Mouse (Mus musculus): ENCODE results near the gene Ifna11. TPM values are rescaled to one million over a fixed set of nuclear protein-coding genes. Genes with fewer than 3 reads are reported as not detected.
"Not testable (repeated sequence)": the region's sequence is repeated elsewhere in the genome, so short reads cannot be mapped to it uniquely, and the experiment has no call there.

Gene Ifna11
- polyA plus RNA-seq, 1 experiment from 2014 or later, result not detected

DNA sequence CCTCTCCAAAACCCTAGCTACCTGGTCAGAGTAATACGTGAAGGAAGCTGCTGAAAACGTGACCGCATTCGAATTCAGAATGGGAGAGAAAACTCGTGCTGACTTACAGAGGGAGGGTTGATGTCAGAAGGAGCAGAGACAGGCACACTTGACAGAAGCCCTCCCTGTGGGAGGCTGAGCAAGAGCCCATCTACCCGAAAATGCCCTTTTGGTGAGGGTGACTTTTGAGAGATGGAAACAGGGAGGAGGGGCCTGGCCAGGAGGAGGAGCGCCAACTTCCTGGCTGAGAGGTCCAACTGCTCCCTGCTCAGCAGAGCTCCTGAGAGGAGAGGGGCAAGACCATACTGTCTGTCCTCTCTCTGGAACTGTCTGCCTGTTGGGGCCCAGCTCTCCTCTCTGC lies 20.4 kb upstream of the Ifna11 start, which contains the start of gene Gm13285:
Gene Gm13285, plus strand, starts transcription at position 301 of the 400 bp plus-strand sequence.
- not testable (repeated sequence) for H3K36me3 ChIP-seq; H3K27me3 ChIP-seq (replicated peaks); ATAC-seq; H3K4me2 ChIP-seq (replicated peaks); H3K9me3 ChIP-seq; H3K4me3 ChIP-seq (replicated peaks); H3K27ac ChIP-seq; H3K4me1 ChIP-seq (replicated peaks); H3K9ac ChIP-seq
- 10% methylated on average over 5 of the region's 7 CpGs for WGBS

DNA sequence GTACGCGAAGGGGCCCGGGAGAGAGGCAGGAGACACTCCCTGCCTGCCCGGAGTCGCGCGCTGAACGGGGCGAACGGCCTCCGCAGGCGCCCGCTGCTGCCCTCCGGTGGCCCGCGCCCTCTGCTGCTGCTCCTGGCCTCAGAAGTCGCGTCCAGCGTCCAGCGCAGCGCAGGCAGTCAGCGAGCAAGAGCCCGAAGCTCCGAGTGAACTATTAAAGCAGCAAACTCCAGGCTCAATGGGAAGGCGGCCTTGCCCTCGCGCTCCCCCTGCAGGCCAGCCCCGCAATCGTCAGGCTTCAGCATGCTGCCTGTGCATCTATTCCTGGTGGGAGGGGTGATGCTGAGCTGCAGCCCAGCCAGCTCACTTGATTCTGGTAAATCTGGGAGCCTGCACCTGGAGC lies 16.8 kb upstream of the Ifna11 start, which contains the start of gene Gm13287:
Gene Gm13287, plus strand, starts transcription at position 301 of the 400 bp plus-strand sequence.
- peak within 1 kb of the TSS; percentile 28; the same call in 1 of the 2 replicates for H3K4me2 ChIP-seq (replicated peaks)
- ATAC-seq; H3K27me3 ChIP-seq (replicated peaks); H3K9me3 ChIP-seq; H3K36me3 ChIP-seq; H3K27ac ChIP-seq; H3K4me3 ChIP-seq (replicated peaks); H3K4me1 ChIP-seq (replicated peaks); H3K9ac ChIP-seq: not testable (repeated sequence)
- no CpG with 5 or more reads among the region's 29 CpGs for WGBS

DNA sequence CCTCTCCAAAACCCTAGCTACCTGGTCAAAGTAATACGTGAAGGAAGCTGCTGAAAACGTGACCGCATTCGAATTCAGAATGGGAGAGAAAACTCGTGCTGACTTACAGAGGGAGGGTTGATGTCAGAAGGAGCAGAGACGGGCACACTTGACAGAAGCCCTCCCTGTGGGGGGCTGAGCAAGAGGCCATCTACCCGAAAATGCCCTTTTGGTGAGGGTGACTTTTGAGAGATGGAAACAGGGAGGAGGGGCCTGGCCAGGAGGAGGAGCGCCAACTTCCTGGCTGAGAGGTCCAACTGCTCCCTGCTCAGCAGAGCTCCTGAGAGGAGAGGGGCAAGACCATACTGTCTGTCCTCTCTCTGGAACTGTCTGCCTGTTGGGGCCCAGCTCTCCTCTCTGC lies 14.5 kb upstream of the Ifna11 start, which contains the start of gene Gm13288:
Gene Gm13288, plus strand, starts transcription at position 301 of the 400 bp plus-strand sequence.
- H3K27ac ChIP-seq; H3K4me3 ChIP-seq (replicated peaks); H3K4me1 ChIP-seq (replicated peaks); H3K27me3 ChIP-seq (replicated peaks); H3K9me3 ChIP-seq; H3K9ac ChIP-seq; H3K36me3 ChIP-seq; ATAC-seq: not testable (repeated sequence)
- H3K4me2 ChIP-seq (replicated peaks), result 0 out of 2 replicates have a peak within 1 kb of the TSS, but pooled peaks have one; percentile 41
- no CpG with 5 or more reads among the region's 8 CpGs for WGBS

DNA sequence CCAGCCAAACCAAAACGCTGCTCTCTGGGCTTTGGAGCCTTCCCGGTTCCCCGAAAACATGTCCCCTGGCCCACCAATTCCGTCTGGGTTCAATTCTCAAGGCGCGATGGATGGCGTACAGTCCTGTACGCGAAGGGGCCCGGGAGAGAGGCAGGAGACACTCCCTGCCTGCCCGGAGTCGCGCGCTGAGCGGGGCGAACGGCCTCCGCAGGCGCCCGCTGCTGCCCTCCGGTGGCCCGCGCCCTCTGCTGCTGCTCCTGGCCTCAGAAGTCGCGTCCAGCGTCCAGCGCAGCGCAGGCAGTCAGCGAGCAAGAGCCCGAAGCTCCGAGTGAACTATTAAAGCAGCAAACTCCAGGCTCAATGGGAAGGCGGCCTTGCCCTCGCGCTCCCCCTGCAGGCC lies 14.0 kb upstream of the Ifna11 start:
- 0 out of 2 replicates have a peak overlapping the region, but pooled peaks have one; percentile 41 for H3K4me2 ChIP-seq (replicated peaks)
- not testable (repeated sequence) for H3K27ac ChIP-seq; ATAC-seq; H3K4me3 ChIP-seq (replicated peaks); H3K9ac ChIP-seq; H3K4me1 ChIP-seq (replicated peaks); H3K9me3 ChIP-seq; H3K36me3 ChIP-seq; H3K27me3 ChIP-seq (replicated peaks)
- WGBS, result no CpG with 5 or more reads among the region's 34 CpGs

DNA sequence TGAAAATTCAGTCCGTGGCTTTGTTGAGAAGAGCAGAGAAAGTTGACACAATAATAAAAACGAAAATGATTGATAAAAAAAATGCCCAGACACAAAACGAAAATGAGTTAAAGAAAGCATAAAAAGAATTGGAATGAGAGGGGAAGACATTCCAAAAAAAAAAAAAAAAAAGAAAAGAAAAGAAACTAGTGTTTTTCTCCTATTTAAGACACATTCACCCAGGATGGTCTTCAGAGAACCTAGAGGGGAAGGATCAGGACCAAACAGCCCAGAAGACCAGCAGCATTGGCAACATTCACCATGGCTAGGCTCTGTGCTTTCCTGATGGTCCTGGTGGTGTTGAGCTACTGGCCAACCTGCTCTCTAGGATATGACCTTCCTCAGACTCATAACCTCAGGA lies 3.8 kb upstream of the Ifna11 start, which contains the start of gene Ifna7:
Gene Ifna7, plus strand, starts transcription at position 301 of the 400 bp plus-strand sequence.
- Histone ChIP-seq H3K4me3 (replicated peaks) (no peak within 1 kb of the TSS), H3K9me3 (no peaks in the 10 kb centered on the region), H3K9ac (no peak within 1 kb of the TSS), H3K27me3 (replicated peaks) (no peaks in the 10 kb centered on the region), H3K4me2 (replicated peaks) (no peak within 1 kb of the TSS), H3K4me1 (replicated peaks) (no peaks in the 10 kb centered on the region), H3K27ac (no peak within 1 kb of the TSS), H3K36me3 (no peaks in the 10 kb centered on the region)
- no peak for ATAC-seq
- WGBS, result 48% methylated on average over 3 of the region's 3 CpGs

DNA sequence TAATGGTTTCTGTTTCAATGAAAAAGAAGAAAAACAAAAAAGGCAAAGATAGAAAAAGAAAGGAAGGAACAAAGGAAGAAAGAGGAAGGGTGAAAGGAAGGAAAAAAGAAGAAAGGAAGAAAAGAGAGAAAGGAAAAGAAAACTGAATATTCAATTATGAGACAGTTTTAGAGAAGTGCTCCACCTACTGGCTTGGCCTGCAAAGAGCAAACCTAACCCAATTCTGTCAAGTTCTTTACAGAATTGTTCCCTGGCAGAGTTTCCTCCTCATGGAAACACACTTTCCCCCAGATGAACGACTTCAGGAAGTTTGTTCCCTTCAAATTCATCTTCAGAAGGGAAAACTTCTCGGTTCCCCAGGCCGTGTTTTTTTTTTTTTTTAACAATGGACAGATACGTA lies 3.2 kb downstream of the Ifna11 start:
- H3K27ac ChIP-seq, result no peak overlapping the region
- H3K4me1 ChIP-seq (replicated peaks), result no peaks in the 10 kb centered on the region
- no peak overlapping the region for H3K4me2 ChIP-seq (replicated peaks)
- 23% methylated on average over 4 of the region's 4 CpGs for WGBS
- H3K36me3 ChIP-seq, result no peaks in the 10 kb centered on the region
- ATAC-seq, result no peak
- no peak overlapping the region for H3K4me3 ChIP-seq (replicated peaks)
- H3K9ac ChIP-seq, result no peak overlapping the region
- H3K27me3 ChIP-seq (replicated peaks), result no peaks in the 10 kb centered on the region
- H3K9me3 ChIP-seq, result no peaks in the 10 kb centered on the region

DNA sequence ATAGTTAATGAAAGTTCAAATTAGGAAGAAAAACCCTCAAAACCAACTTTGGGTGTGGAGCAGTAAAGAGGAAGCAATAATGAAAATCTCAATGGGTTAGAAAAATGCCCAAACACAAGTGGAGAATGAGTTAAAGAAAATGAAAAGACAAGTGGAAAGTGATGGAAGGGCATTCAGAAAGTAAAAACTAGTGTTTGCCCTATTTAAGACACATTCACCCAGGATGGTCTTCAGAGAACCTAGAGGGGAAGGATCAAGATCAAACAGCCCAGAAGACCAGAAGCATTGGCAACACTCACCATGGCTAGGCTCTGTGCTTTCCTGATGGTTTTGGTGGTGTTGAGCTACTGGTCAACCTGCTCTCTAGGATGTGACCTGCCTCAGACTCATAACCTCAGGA lies 7.4 kb downstream of the Ifna11 start, which contains the start of gene Ifna6:
Gene Ifna6, plus strand, starts transcription at position 301 of the 400 bp plus-strand sequence.
- not testable (repeated sequence) for H3K27me3 ChIP-seq (replicated peaks); H3K4me3 ChIP-seq (replicated peaks); ATAC-seq; H3K4me2 ChIP-seq (replicated peaks); H3K9ac ChIP-seq; H3K36me3 ChIP-seq; H3K4me1 ChIP-seq (replicated peaks); H3K9me3 ChIP-seq; H3K27ac ChIP-seq

DNA sequence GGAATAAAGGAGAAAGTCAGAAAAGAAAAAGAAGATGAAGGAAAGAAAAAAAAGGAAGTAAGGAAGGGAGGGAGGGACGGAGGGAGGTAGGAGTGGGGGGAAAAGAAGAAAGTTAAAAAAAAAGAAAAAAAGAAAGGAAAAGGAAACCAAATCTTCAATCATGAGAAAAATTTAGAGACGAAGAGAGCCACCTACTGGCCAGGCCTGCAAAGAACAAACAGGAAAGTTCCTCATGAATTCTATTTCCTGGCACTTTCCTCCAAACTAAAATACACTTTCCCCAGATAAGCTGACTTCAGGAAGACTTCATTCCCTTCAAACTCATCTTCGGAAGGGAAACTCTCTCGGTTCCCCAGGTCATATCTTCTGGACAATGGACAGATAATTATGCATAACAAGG lies 10.8 kb downstream of the Ifna11 start:
- no peak overlapping the region for H3K9ac ChIP-seq
- no peaks in the 10 kb centered on the region for H3K27me3 ChIP-seq (replicated peaks)
- H3K36me3 ChIP-seq, result no peaks in the 10 kb centered on the region
- H3K4me1 ChIP-seq (replicated peaks), result no peaks in the 10 kb centered on the region
- 28% methylated on average over 4 of the region's 4 CpGs for WGBS
- ATAC-seq, result no peak
- no peak overlapping the region for H3K4me2 ChIP-seq (replicated peaks)
- no peak overlapping the region for H3K4me3 ChIP-seq (replicated peaks)
- H3K9me3 ChIP-seq, result no peaks in the 10 kb centered on the region
- no peak overlapping the region for H3K27ac ChIP-seq

DNA sequence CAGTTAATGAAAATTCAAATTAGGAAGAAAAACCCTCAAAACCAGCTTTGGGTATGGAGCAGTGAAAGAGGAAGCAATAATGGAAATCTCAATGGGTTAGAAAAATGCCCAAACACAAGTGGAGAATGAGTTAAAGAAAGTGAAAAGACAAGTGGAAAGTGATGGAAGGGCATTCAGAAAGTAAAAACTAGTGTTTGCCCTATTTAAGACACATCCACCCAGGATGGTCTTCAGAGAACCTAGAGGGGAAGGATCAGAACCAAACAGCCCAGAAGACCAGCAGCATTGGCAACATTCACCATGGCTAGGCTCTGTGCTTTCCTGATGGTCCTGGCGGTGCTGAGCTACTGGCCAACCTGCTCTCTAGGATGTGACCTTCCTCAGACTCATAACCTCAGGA lies 15.5 kb downstream of the Ifna11 start, which contains the start of gene Ifna5:
Gene Ifna5, plus strand, starts transcription at position 301 of the 400 bp plus-strand sequence.
- not testable (repeated sequence) for H3K27ac ChIP-seq; H3K4me1 ChIP-seq (replicated peaks); H3K4me3 ChIP-seq (replicated peaks); ATAC-seq; H3K27me3 ChIP-seq (replicated peaks); H3K36me3 ChIP-seq; H3K4me2 ChIP-seq (replicated peaks); H3K9me3 ChIP-seq; H3K9ac ChIP-seq
- 61% methylated on average over 1 of the region's 1 CpGs for WGBS

DNA sequence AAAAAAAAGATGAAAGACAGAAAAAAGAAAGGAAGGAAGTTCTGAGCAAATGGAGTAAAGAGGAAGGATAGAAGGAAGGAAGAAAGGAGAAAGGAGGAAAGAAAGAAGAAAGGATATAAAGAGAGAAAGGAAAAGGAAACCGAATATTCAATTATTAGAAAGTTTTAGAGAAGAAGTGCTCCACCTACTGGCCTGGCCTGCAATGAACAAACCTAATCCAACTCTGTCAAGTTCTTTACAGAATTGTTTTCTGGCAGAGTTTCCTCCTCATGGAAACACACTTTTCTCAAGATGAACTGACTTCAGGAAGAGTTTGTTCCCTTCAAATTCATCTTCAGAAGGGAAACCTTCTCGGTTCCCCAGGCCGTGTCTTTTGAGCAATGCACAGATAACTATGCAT lies 19.1 kb downstream of the Ifna11 start:
- H3K4me2 ChIP-seq (replicated peaks), result no peak overlapping the region
- no peaks in the 10 kb centered on the region for H3K27me3 ChIP-seq (replicated peaks)
- no peaks in the 10 kb centered on the region for H3K9me3 ChIP-seq
- WGBS, result 40% methylated on average over 3 of the region's 3 CpGs
- no peak overlapping the region for H3K9ac ChIP-seq
- no peak for ATAC-seq
- no peak overlapping the region for H3K27ac ChIP-seq
- H3K4me3 ChIP-seq (replicated peaks), result no peak overlapping the region
- no peaks in the 10 kb centered on the region for H3K36me3 ChIP-seq
- H3K4me1 ChIP-seq (replicated peaks), result no peaks in the 10 kb centered on the region

DNA sequence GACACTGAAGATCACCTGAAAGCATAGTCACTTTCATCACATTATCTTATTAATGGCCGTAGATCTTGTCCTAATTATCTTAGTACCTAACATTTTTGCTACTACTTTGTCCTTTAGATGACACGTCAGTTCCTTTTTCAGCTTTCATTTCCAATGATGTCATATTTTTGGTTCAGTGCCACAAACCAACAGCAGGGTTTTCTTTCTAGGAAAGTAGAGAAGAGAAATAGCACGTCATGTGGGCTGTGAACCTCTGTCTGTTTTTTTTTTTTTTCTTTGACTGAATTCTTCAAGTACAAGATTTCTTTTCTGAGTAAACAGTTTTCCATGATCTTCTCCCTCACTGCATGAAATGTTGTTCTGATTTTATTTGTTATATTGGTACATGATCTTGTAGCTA lies 20.3 kb downstream of the Ifna11 start:
- WGBS, result 74% methylated on average over 3 of the region's 3 CpGs
- Histone ChIP-seq H3K27ac (no peak overlapping the region), H3K27me3 (replicated peaks) (no peaks in the 10 kb centered on the region)

DNA sequence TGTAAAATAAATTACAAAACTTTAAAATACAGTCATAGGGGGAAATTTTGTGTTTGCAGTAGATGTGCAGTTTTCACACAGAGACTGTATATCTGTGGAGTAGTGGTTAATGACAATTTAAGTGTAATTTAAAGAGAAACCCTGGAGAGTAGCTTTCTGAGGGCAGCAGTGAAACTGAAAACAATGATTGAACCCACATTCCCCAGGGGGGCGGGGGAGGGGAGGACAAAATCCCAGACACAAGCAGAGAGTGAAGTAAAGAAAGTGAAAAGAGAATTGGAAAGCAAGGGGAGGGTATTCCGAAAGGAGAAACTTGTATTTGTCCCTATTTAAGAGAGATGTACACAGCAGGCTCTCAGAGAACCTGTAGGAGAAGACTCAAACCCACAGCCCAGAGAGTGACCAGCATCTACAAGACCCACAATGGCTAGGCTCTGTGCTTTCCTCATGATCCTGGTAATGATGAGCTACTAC lies 21.7 kb downstream of the Ifna11 start, which contains the start of gene Ifna4:
Gene Ifna4, plus strand, starts transcription at position 424 of the 474 bp plus-strand sequence.
- no peak within 1 kb of the TSS for H3K4me3 ChIP-seq (replicated peaks)
- ATAC-seq, result no peak
- H3K27ac ChIP-seq, result no peak within 1 kb of the TSS
- no peaks in the 10 kb centered on the region for H3K4me1 ChIP-seq (replicated peaks)
- H3K27me3 ChIP-seq (replicated peaks), result no peaks in the 10 kb centered on the region
- no peaks in the 10 kb centered on the region for H3K9me3 ChIP-seq
- no peak within 1 kb of the TSS for H3K9ac ChIP-seq
- no peak within 1 kb of the TSS for H3K4me2 ChIP-seq (replicated peaks)
- WGBS, result 59% methylated on average over 2 of the region's 2 CpGs
- no peaks in the 10 kb centered on the region for H3K36me3 ChIP-seq

More for the DNA sequence above, 20.3 kb downstream of the Ifna11 start:
- no peak overlapping the region for H3K9ac ChIP-seq
- H3K36me3 ChIP-seq, result no peaks in the 10 kb centered on the region
- no peak overlapping the region for H3K4me2 ChIP-seq (replicated peaks)
- H3K4me1 ChIP-seq (replicated peaks), result no peaks in the 10 kb centered on the region
- H3K9me3 ChIP-seq, result no peaks in the 10 kb centered on the region
- no peak for ATAC-seq
- no peak overlapping the region for H3K4me3 ChIP-seq (replicated peaks)

DNA sequence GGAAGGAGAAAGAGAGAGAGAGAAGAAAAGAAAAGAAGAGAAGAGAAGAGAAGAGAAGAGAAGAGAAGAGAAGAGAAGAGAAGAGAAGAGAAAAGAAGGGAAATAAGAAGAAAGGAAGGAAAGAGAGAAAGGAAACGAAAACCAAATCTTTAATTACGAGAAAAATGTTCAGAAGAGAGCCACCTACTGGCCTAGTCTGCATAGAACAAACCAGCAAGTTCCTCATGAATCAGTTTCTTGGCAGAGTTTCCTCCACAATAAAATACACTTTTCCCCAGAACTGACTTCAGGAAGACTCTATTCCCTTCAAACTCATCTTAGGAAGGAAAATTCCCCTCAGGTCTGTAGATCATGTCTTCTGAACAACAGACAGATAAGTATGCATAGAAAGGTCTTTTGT lies 25.6 kb downstream of the Ifna11 start:
- Histone ChIP-seq H3K9ac (no peak overlapping the region), H3K27me3 (replicated peaks) (no peaks in the 10 kb centered on the region), H3K36me3 (no peaks in the 10 kb centered on the region), H3K9me3 (no peaks in the 10 kb centered on the region), H3K4me1 (replicated peaks) (no peaks in the 10 kb centered on the region), H3K27ac (no peak overlapping the region), H3K4me2 (replicated peaks) (no peak overlapping the region), H3K4me3 (replicated peaks) (no peak overlapping the region)
- 59% methylated on average over 2 of the region's 2 CpGs for WGBS
- no peak for ATAC-seq

Data from intestine, embryonic 15.5 days (tissue).